Mouse (Mus musculus) liver, embryonic 14.5 days (tissue): ENCODE results near the gene Pde6h.

Experiments used
- CTCF ChIP-seq: IDR thresholded peaks from 2 replicates; pipeline ENCODE4 v1.5.1; 2016; ENCODE audit warnings: antibody characterized with exemption, low read depth, control low read depth
- EP300 ChIP-seq: IDR thresholded peaks from 2 replicates; pipeline ENCODE4 v1.6.1; 2016; ENCODE audit warnings: antibody characterized with exemption, low read depth

DNA sequence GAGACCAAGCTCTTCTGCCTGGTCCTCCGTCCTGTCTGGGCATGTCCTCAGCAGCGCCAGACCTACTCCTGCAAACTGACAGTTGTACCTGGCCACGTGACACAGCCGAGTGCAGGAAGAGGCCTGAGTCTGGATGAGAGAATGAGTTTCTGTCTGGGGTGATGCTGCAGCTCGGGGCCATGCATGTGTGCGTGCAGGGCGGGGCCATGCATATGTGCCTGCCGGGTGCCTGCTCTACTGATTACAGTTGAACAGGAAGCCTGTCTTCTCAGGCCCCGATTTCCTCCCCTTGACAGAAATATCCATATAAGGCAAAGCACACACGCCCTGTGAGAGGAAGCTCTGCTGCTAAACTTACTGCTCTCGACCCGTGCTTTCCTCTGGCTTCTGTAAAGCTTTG, 7.0 kb downstream of the Pde6h start:
- TF ChIP-seq CTCF: no peak
- TF ChIP-seq EP300: peak; percentile 80
